10 mouse cellular contexts compared by ENCODE assay signal in the genomic region with DNA sequence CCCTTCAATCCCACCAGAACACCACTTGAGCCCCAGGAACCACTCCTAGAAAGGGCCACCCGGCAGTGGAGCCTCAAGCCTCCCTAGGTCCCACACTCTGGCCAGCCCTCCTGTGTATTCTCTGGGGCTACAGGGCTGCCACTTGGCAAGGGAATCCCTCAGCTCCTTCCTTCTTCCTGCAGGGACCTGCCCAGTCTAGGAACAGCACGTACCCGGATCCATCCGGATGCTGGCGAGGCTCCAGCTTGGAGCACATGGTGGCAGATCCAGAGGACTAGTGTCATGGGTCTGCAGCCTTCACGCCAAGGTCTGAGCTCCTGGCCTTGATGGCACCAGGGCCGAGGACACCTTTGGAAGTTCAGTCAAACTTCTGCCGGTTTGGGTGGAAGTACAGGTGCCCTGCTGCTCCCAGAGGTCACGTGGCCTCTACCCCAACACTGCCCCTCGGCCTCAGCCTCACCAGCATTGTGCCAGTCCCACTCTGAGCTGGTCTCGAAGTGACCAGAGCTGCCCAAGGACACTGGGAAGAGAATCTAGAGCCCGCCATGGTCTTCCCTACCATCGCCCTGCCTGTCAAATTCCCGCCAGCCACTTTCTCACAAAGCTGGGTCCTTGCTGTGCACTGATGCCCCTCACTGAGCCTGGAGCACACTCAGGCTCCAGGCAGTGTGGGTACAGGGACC.
A peak's percentile ranks its signal among the peaks of the same experiment; 100 is the strongest.
DNase-seq lines count a peak whose midpoint lies in the region; ATAC-seq and TF ChIP-seq lines count a peak whose summit lies in the region.
"Had no signal": no experiment of that assay in that cellular context is flagged by ENCODE, and none has a peak within 500 bp of the region (broad histone marks: within the 10 kb centered on the region; RNA-seq: fewer than 3 reads in every experiment).

No protein-coding gene starts in this region.

- no peaks in the 10 kb centered on the region for H3K9me3 ChIP-seq in heart, postnatal 0 days (replicated peaks; ENCODE audit: control insufficient read depth, low read length)
- no peaks in the 10 kb centered on the region for H3K9me3 ChIP-seq in midbrain, embryonic 16.5 days (replicated peaks; ENCODE audit: control insufficient read depth, low read length, poor library complexity, severe bottlenecking)

- H3K4me3 ChIP-seq in heart, postnatal 0 days (ENCODE audit: low read depth, low read length), result no peak overlapping the region
- no peak overlapping the region for H3K4me3 ChIP-seq in midbrain, embryonic 16.5 days (ENCODE audit: low read depth, low read length)

- no peak overlapping the region for H3K4me2 ChIP-seq in heart, postnatal 0 days (ENCODE audit: low read depth, low read length)
- H3K4me2 ChIP-seq in midbrain, embryonic 16.5 days (ENCODE audit: low read length), result no peak overlapping the region

- WGBS in heart, postnatal 0 days, result 44% methylated on average over 14 of the region's 14 CpGs
- 88% methylated on average over 14 of the region's 14 CpGs for WGBS in midbrain, embryonic 16.5 days

- H3K27me3 ChIP-seq in heart, postnatal 0 days (ENCODE audit: control insufficient read depth, insufficient read depth, low read length), result peaks cover 13% of the 10 kb centered on the region
- peaks cover 12% of the 10 kb centered on the region for H3K27me3 ChIP-seq in midbrain, embryonic 16.5 days (ENCODE audit: control insufficient read depth, insufficient read depth, low read depth, low read length)
- H3K27me3 ChIP-seq: Patski had no signal

- no peak for TF ChIP-seq CTCF in heart, postnatal 0 days (IDR thresholded peaks at IDR 0.05; ENCODE audit: low read depth)

- peak; percentile 93 for TF ChIP-seq EP300 in heart, postnatal 0 days (IDR thresholded peaks at IDR 0.05; ENCODE audit: low read depth)

- peak; percentile 91 for DNase-seq in adrenal gland, postnatal 10 days
- DNase-seq in cerebellum, postnatal 10 days, result peak; percentile 68 to 72
- peak; percentile 75 for DNase-seq in heart, postnatal 0 days (ENCODE audit: low spot score)
- peak; percentile 88 for DNase-seq in lung, postnatal 14 days
- no peak for DNase-seq in spleen, adult 12 weeks (ENCODE audit: low spot score)
- no peak for DNase-seq in left cerebral cortex, adult 9 months (ENCODE audit: low spot score in 2 of 2)
- no peak for DNase-seq in layer of hippocampus, adult 11-12 months (ENCODE audit: low spot score)

- peaks cover 33% of the 10 kb centered on the region for H3K4me1 ChIP-seq in heart, postnatal 0 days (ENCODE audit: control insufficient read depth, insufficient read depth)
- peaks cover 26% of the 10 kb centered on the region for H3K4me1 ChIP-seq in midbrain, embryonic 16.5 days (ENCODE audit: control insufficient read depth, insufficient read depth, low read length)

- peaks cover 25% of the 10 kb centered on the region for H3K36me3 ChIP-seq in heart, postnatal 0 days (replicated peaks; ENCODE audit: control insufficient read depth, insufficient read depth, low read length)
- no peaks in the 10 kb centered on the region for H3K36me3 ChIP-seq in midbrain, embryonic 16.5 days (ENCODE audit: control insufficient read depth, insufficient read depth, low read length)

- peak overlapping the region; percentile 76 for H3K27ac ChIP-seq in heart, postnatal 0 days (ENCODE audit: low read depth)
- H3K27ac ChIP-seq in midbrain, embryonic 16.5 days (ENCODE audit: low read length), result no peak overlapping the region
- H3K27ac ChIP-seq: macrophage had no signal

- H3K9ac ChIP-seq in heart, postnatal 0 days (replicated peaks; ENCODE audit: low read depth, low read length), result no peak overlapping the region
- no peak overlapping the region for H3K9ac ChIP-seq in midbrain, embryonic 16.5 days (ENCODE audit: low read depth, low read length)

- peak; percentile 57 for ATAC-seq in heart, postnatal 0 days (ENCODE audit: insufficient read depth, low read depth)
- ATAC-seq in midbrain, embryonic 16.5 days, result no peak
- ATAC-seq: Patski had no signal

Comparison
In these comparisons a context has a peak if more than half of its experiments do, and no peak if none do; other contexts are left out.
1. DNase-seq: peak in adrenal gland, postnatal 10 days (single experiment), cerebellum, postnatal 10 days (2 of 2), heart, postnatal 0 days (single experiment) and lung, postnatal 14 days (single experiment); none in spleen, adult 12 weeks (single experiment), left cerebral cortex, adult 9 months (0 of 2) and layer of hippocampus, adult 11-12 months (single experiment).